Mouse (Mus musculus) liver, embryonic 12.5 days (tissue): ENCODE measurements around the gene Zdhhc14. TPM values are rescaled to one million over a fixed set of nuclear protein-coding genes. Genes with fewer than 3 reads are reported as not detected.

Experiments
- ATAC-seq: fragments of 200-750 bp; cut with Nextera tagmentation; 2 replicates; pipeline ENCODE4 v1.8.0; 2017; ENCODE audit warnings: moderate number of reproducible peaks, mild to moderate bottlenecking, moderate library complexity
- H3K27ac ChIP-seq: fragments of 300-500 bp; sonication (generic); 2 replicates; pipeline ENCODE4 v1.5.1; 2016; ENCODE audit warnings: mild to moderate bottlenecking
- H3K27me3 ChIP-seq: fragments of 300-500 bp; sonication (generic); replicated peaks from 2 replicates; pipeline ENCODE4 v1.6.1; 2016; ENCODE audit warnings: mild to moderate bottlenecking, moderate library complexity
- H3K36me3 ChIP-seq: fragments of 300-500 bp; sonication (generic); 2 replicates; pipeline ENCODE4 v1.6.1; 2016; ENCODE audit warnings: mild to moderate bottlenecking, moderate library complexity
- H3K4me1 ChIP-seq: fragments of 300-500 bp; sonication (generic); 2 replicates; pipeline ENCODE4 v1.6.1; 2016
- H3K4me2 ChIP-seq: fragments of 300-500 bp; sonication (generic); 2 replicates; pipeline ENCODE4 v1.6.1; 2016; ENCODE audit warnings: mild to moderate bottlenecking, moderate library complexity
- H3K4me3 ChIP-seq: fragments of 300-500 bp; sonication (generic); 2 replicates; pipeline ENCODE4 v1.5.1; 2016; ENCODE audit warnings: mild to moderate bottlenecking, moderate library complexity
- H3K9ac ChIP-seq: fragments of 300-500 bp; sonication (generic); 2 replicates; pipeline ENCODE4 v1.6.1; 2016; ENCODE audit warnings: mild to moderate bottlenecking, moderate library complexity
- H3K9me3 ChIP-seq: fragments of 300-500 bp; sonication (generic); replicated peaks from 2 replicates; pipeline ENCODE4 v1.6.1; 2016; ENCODE audit warnings: mild to moderate bottlenecking, moderate library complexity
- WGBS: fragments of 180-500 bp; shearing (Covaris S2); methylation state at CpG from one replicate; pipeline ENCODE4 v1.1.7; 2016; ENCODE audit not compliant: insufficient replicate concordance; 5-methylcytosine and 5-hydroxymethylcytosine counted together
- polyA plus RNA-seq: library from polyadenylated mRNA; unstranded; fragments of >200 nt; fragmentation: Nextera tagmentation; extraction: Ambion mirVana; gene quantifications from 2 replicates; pipeline ENCODE4 v1.2.1, GENCODE M21; 2016

Gene Zdhhc14
- polyA plus RNA-seq, 1 experiment from 2014 or later: 10.6 TPM

DNA sequence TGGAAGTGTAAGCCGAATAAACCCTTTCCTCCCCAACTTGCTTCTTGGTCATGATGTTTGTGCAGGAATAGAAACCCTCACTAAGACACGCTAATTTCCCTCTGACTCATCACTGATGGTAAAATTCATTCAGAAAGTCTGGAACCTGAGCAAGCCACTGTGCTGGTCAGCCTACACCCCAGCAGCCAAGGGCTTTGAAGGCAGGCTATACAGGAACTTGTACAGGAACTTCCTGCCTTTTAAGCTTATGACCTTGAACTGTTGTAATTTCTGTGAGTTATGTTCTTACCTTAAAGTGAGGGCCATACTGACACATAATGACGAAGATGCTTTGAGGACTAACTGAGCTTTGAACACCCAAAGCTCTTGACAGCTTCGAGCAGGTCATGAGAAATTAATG, 67.9 kb downstream of the Zdhhc14 start:
- 0 out of 2 replicates have a peak, but pooled peaks cover under 1% of the 10 kb centered on the region for H3K4me1 ChIP-seq
- ATAC-seq: no peak
- no peak overlapping the region for H3K4me2 ChIP-seq
- no peak overlapping the region for H3K9ac ChIP-seq
- H3K9me3 ChIP-seq: 0 out of 2 replicates have a peak, but pooled peaks cover 3% of the 10 kb centered on the region
- no peak overlapping the region for H3K4me3 ChIP-seq
- no peak overlapping the region for H3K27ac ChIP-seq
- no peaks in the 10 kb centered on the region for H3K27me3 ChIP-seq
- 92% methylated on average over 4 of the region's 4 CpGs for WGBS
- H3K36me3 ChIP-seq: 0 out of 2 replicates have a peak, but pooled peaks cover 6% of the 10 kb centered on the region

DNA sequence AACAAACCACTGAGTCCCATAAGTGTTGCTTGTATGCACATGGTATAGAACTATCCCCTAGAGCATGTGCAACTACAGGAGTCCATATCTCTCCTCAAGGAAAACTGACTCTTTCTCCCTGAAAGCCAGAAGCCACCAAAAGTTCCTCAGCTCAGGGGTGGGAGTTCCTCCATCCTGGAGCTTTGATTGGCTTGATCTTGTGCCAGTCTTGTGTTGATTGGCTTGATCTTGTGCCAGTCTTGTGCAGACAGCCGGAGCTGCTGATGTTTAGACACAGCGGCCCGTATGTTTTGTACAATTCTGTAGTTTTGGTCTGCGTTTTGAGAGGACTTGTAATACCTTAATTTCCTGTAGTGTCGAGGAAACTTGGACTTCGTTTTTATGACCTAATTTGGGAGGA, 70.8 kb downstream of the Zdhhc14 start:
- H3K27me3 ChIP-seq: no peaks in the 10 kb centered on the region
- H3K4me2 ChIP-seq: no peak overlapping the region
- 90% methylated on average over 6 of the region's 6 CpGs for WGBS
- no peak for ATAC-seq
- H3K9me3 ChIP-seq: 0 out of 2 replicates have a peak, but pooled peaks cover 3% of the 10 kb centered on the region
- H3K4me3 ChIP-seq: no peak overlapping the region
- 0 out of 2 replicates have a peak, but pooled peaks cover 6% of the 10 kb centered on the region for H3K36me3 ChIP-seq
- H3K9ac ChIP-seq: no peak overlapping the region
- peaks cover 23% of the 10 kb centered on the region for H3K4me1 ChIP-seq
- no peak overlapping the region for H3K27ac ChIP-seq

DNA sequence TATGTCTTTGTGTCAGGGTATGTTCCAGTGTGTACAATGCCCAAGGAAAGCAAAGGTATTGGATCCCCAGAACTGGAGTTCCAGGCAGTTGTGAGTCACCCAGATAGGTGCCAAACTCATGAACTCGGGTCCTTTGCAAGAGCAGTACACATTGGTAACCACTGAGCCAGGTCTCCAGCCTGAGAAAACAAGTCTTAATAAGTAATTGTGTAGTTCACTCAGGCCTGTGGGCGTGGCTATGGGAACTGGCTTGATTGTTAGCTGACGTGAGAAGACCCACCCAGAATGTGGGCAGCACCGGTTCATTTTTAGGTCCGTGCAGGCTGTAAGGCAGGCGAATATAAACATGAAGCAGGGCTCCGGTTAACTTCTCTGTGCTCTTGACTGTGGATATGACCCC, 73.6 kb downstream of the Zdhhc14 start:
- Histone ChIP-seq H3K9me3 (no peaks in the 10 kb centered on the region), H3K4me3 (no peak overlapping the region), H3K27me3 (no peaks in the 10 kb centered on the region), H3K27ac (no peak overlapping the region), H3K4me2 (no peak overlapping the region), H3K9ac (no peak overlapping the region), H3K4me1 (peaks cover 27% of the 10 kb centered on the region), H3K36me3 (0 out of 2 replicates have a peak, but pooled peaks cover 6% of the 10 kb centered on the region)
- WGBS: 54% methylated on average over 7 of the region's 7 CpGs
- no peak for ATAC-seq

DNA sequence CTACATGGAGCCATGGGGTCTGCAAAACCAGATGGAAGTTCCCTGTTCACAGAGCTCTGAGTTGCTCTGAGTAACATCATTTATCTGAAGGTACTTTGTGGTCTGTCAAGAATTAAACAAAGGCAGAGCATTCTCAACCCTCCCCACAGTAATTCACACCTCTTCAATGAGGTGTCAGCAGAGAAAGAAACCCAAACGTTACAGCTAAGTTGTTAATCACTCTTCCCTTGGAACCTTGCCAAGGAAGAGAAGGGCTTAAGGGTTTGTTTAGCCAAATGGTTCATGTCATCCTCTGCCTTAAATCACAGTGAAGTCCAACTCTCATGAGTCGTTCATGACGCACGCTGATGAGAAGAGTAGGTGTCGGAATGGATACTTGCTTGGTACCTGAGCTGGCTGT, 75.6 kb downstream of the Zdhhc14 start:
- Histone ChIP-seq H3K27me3 (no peaks in the 10 kb centered on the region), H3K4me3 (no peak overlapping the region), H3K4me2 (no peak overlapping the region), H3K9me3 (no peaks in the 10 kb centered on the region), H3K36me3 (no peaks in the 10 kb centered on the region), H3K9ac (no peak overlapping the region), H3K4me1 (peaks cover 27% of the 10 kb centered on the region), H3K27ac (no peak overlapping the region)
- ATAC-seq: no peak
- 44% methylated on average over 5 of the region's 5 CpGs for WGBS

DNA sequence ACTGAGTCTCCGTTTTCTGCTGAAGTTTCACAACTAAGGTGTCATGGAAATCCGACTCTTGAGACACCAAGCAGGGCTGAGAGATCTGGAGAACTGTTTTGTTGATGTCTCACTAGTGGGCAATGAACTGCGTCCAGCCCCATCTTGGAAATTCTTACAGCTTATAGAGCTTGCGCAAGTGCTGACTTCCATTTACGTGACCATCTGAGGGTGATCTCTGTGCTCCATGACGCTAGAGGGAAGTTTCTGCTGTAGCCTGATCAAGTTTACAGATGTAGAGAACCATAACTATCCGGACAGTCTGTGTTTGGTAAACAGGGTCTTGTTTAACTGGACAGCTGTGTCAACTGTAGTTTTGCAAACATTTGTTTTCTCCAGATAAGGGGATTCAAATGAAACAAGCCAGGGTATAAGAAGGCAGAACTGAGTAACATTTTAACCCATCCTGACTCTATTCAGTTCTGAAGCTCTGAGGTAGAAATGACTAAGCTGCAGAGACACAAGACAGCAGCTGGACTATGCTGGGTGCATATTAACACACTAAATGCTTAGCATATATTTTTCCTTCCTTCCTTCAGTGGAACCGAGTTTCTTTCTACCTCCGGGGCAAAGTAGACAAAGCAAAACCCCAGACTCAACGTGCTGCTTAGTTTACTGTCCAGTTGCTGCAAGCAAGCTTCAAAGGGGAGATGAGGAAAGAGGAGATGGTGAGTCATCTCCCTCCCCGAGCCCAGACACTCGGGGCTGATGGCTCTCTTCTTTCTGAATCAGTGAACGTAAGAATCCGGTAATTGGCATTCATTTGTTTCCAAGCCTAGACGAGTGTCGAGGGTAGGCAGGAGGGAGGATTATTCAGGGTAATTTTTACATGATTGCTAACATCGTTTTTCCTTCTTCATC, 77.0 kb downstream of the Zdhhc14 start:
- H3K4me2 ChIP-seq: no peak overlapping the region
- H3K4me1 ChIP-seq: peaks cover 27% of the 10 kb centered on the region
- no peaks in the 10 kb centered on the region for H3K36me3 ChIP-seq
- no peaks in the 10 kb centered on the region for H3K9me3 ChIP-seq
- WGBS: 68% methylated on average over 17 of the region's 17 CpGs
- H3K9ac ChIP-seq: no peak overlapping the region
- no peak overlapping the region for H3K4me3 ChIP-seq
- no peak overlapping the region for H3K27ac ChIP-seq
- H3K27me3 ChIP-seq: no peaks in the 10 kb centered on the region
- ATAC-seq: no peak

DNA sequence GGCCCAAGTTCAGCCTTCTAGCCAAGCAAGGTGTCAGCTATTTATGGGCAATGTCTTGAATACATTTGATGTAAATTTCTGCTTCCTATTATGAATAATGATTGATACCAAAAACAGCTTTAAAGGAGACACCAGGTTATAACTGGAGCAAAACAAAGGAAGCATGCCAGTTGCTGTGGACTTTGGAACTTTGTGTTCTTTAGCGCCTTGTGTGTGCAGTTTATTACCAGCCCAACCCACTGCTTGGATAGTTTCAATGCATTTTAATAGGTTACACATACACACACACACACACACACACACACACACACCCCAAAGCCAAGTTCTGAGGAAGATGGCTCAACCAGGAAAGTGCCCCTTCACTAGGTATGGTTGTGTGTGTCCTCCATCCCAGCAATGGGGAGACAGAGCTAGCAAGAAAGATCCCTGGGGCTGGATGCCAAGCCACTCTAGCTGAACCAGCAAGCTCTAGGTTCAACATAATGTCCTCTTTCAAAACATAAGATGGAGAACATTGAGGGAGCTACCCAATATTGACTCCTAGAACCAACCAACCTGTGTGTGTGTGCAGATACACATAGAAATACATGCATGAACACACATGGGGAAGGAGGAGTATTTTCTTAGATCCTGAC, 79.9 kb downstream of the Zdhhc14 start:
- Histone ChIP-seq H3K9ac (no peak overlapping the region), H3K9me3 (no peaks in the 10 kb centered on the region), H3K36me3 (no peaks in the 10 kb centered on the region), H3K27ac (no peak overlapping the region), H3K4me1 (peaks cover 9% of the 10 kb centered on the region), H3K4me2 (no peak overlapping the region), H3K27me3 (no peaks in the 10 kb centered on the region), H3K4me3 (no peak overlapping the region)
- ATAC-seq: no peak
- WGBS: 73% methylated on average over 1 of the region's 1 CpGs

DNA sequence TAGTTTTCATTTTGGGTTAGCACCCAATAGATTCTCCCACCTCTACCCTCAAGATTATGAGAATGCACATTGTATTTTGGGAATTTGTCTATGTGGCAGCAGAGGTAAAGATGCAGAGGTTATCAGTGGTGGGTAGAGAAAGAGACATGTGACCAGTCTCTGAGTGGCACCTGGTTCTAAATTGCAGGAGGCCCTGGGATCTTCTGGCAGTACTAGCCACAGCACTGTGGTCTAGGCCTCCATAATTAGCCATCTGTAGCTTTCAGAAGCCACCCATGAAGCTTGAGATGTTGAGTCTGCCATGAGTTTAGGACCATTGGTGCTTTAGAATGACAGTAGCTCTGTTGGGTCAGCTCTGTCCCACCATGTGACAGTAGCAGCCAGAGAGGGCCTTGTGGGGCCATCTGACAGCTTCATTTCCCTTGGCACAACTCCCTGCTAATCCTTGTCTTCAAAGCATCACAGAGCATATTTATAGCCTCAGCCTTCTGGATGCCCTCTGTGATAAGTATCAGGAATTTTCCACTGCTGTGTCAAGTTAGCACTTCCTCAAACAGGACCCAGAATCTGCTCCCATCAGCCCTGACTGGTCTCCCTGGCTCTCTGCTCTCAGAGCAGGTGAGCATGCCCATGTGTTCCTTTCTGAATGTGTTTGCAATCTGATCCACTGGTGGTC, 80.5 kb downstream of the Zdhhc14 start:
- 0 out of 2 replicates have a peak, but pooled peaks cover 4% of the 10 kb centered on the region for H3K4me1 ChIP-seq
- H3K9ac ChIP-seq: no peak overlapping the region
- H3K27me3 ChIP-seq: no peaks in the 10 kb centered on the region
- no peaks in the 10 kb centered on the region for H3K9me3 ChIP-seq
- no peak for ATAC-seq
- no peak overlapping the region for H3K4me2 ChIP-seq
- H3K36me3 ChIP-seq: no peaks in the 10 kb centered on the region
- no peak overlapping the region for H3K4me3 ChIP-seq
- H3K27ac ChIP-seq: no peak overlapping the region

DNA sequence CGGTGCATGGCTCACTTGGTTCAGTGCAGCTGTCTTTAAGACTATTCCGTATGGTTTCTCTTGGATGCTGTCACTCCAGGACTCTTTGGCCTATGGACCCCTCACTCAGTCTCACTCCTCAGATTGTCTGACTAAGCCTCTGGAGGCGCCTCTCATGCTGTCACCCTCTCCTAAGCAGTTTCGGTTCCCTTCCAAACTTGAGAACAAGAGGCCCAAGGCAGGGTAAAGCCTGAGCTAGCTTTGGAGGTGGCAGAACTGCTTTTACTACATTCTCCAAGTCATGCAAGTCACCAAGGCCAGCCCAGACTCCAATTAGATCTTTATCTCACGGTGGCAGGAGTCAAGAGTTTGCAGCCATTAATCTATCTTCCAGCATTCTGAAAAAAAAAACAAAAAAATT, 82.3 kb downstream of the Zdhhc14 start:
- 70% methylated on average over 5 of the region's 5 CpGs for WGBS

DNA sequence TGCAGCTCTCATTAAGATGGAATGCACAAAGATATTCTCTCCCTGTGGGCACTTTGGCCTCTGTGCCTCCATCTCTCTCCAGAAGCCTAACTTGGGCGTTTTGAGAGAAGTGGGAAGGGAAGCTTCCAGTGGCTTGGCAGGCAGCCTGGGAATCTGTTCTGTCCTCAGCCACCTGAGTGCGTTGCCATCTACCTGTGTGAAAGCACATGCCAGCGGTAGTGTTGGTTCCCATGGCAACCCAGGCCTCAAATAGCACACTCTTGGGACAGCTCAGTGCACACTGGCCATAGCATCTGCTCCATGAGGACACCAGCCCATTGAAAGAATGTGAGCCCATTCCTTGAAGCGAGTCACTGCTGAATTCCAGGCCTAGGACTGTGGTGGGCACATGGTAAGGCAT, 83.2 kb downstream of the Zdhhc14 start:
- Histone ChIP-seq H3K36me3 (no peaks in the 10 kb centered on the region), H3K27ac (no peak overlapping the region), H3K9ac (no peak overlapping the region), H3K4me1 (no peaks in the 10 kb centered on the region), H3K4me3 (no peak overlapping the region), H3K27me3 (no peaks in the 10 kb centered on the region), H3K9me3 (no peaks in the 10 kb centered on the region), H3K4me2 (no peak overlapping the region)
- no peak for ATAC-seq
- WGBS: 71% methylated on average over 4 of the region's 4 CpGs

More for the DNA sequence above, 82.3 kb downstream of the Zdhhc14 start:
- no peak overlapping the region for H3K4me3 ChIP-seq
- H3K4me2 ChIP-seq: no peak overlapping the region
- no peak overlapping the region for H3K9ac ChIP-seq
- H3K4me1 ChIP-seq: no peaks in the 10 kb centered on the region
- H3K27me3 ChIP-seq: no peaks in the 10 kb centered on the region
- no peak for ATAC-seq
- H3K27ac ChIP-seq: no peak overlapping the region
- H3K9me3 ChIP-seq: no peaks in the 10 kb centered on the region
- H3K36me3 ChIP-seq: no peaks in the 10 kb centered on the region

DNA sequence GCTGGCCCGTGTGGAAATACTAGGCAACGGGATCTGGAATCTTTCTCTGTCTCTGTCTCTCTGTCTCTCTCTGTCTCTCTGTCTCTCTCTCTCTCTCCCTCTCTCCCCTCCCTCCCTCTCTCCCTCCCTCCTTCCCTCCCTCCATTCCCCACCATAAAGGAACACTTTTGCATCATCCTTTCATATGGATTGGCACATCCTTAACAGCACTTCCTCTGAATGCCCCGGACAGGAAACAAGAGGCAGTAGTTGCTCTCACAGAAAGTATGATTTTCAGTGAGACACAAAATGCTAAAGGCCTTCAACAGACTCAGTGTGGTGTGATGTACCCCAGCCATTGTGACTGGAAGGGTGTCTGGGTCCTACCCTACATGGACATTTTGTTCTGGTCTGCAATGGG, 89.9 kb downstream of the Zdhhc14 start:
- Histone ChIP-seq H3K27me3 (no peaks in the 10 kb centered on the region), H3K27ac (no peak overlapping the region), H3K36me3 (no peaks in the 10 kb centered on the region)

DNA sequence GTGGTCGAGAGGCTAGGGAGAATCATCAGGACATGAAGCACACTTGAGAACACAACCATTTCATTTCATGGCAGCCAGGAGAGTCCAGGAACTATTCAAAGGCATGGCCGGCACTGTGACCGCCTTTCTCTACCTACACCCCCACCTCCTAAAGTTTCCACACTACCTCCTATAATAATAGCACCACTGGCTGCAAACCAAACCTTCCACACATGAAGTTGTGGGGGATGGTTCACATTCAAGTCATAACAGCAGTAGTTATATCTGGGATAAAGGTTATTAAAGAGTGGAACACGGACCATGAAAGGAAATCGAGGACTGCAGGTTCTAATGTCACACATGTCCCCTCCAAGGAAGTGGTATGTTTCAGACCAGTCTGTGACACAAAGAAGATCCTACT, 90.6 kb downstream of the Zdhhc14 start:
- WGBS: 76% methylated on average over 5 of the region's 5 CpGs
- Histone ChIP-seq H3K9me3 (no peaks in the 10 kb centered on the region), H3K9ac (no peak overlapping the region), H3K36me3 (no peaks in the 10 kb centered on the region), H3K4me1 (no peaks in the 10 kb centered on the region), H3K4me3 (no peak overlapping the region), H3K27me3 (no peaks in the 10 kb centered on the region), H3K4me2 (no peak overlapping the region), H3K27ac (no peak overlapping the region)
- ATAC-seq: no peak

More for the DNA sequence above, 89.9 kb downstream of the Zdhhc14 start:
- Histone ChIP-seq H3K9ac (no peak overlapping the region), H3K9me3 (no peaks in the 10 kb centered on the region), H3K4me3 (no peak overlapping the region), H3K4me1 (no peaks in the 10 kb centered on the region), H3K4me2 (no peak overlapping the region)
- WGBS: 79% methylated on average over 3 of the region's 3 CpGs
- ATAC-seq: no peak
